22 mouse cellular contexts compared by ENCODE assay signal in the genomic region with DNA sequence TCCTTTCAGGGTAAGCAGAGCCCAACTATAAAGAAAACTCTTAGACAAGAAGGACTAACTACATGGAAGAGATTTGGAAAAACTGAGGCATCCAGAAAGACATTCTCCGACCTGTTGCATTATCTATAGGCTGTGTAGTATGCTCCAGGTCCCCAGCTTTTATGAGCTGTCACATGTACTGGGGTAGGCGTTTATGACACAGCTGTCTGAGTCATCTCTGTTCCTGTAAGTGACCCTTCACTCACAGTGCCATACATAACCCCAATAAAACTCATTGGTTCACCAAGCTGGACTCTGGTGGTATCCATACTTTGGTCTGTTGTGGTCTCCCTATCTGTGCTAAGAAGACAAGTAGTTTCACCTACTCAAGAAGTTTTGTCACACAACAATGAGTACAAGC.
DNase-seq lines count a peak whose midpoint lies in the region; ATAC-seq lines count a peak whose summit lies in the region.
"Had no signal": no experiment of that assay in that cellular context is flagged by ENCODE, and none has a peak within 500 bp of the region (broad histone marks: within the 10 kb centered on the region; RNA-seq: fewer than 3 reads in every experiment).

No protein-coding gene starts in this region.

- peak; percentile 95 for ATAC-seq in intestine, embryonic 16.5 days
- ATAC-seq: activated CD4-positive, CD25-positive, alpha-beta regulatory T cell, adult 4 months; forebrain, embryonic 14.5 days; forebrain, embryonic 16.5 days had no signal

- no peak overlapping the region for H3K27ac ChIP-seq in intestine, embryonic 16.5 days (ENCODE audit: low read length)
- H3K27ac ChIP-seq: embryonic facial prominence, embryonic 13.5 days; embryonic facial prominence, embryonic 15.5 days; forebrain, embryonic 10.5 days; forebrain, embryonic 12.5 days had no signal

- WGBS in intestine, embryonic 16.5 days = 55% methylated on average over 2 of the region's 2 CpGs
- 37% methylated on average over 2 of the region's 2 CpGs for WGBS in large intestine, adult 2 months

- no peaks in the 10 kb centered on the region for H3K27me3 ChIP-seq in intestine, embryonic 16.5 days (replicated peaks; ENCODE audit: control insufficient read depth, insufficient read depth, low read length)
- H3K27me3 ChIP-seq: embryonic facial prominence, embryonic 13.5 days; embryonic facial prominence, embryonic 15.5 days; forebrain, embryonic 12.5 days had no signal

- H3K36me3 ChIP-seq in intestine, embryonic 16.5 days (ENCODE audit: control insufficient read depth, insufficient read depth, low read length) = no peaks in the 10 kb centered on the region

- H3K4me3 ChIP-seq in intestine, embryonic 16.5 days (ENCODE audit: low read length) = no peak overlapping the region
- H3K4me3 ChIP-seq: embryonic facial prominence, embryonic 13.5 days; embryonic facial prominence, embryonic 15.5 days; erythroblast, embryonic 14.5 days; forebrain, embryonic 10.5 days; forebrain, embryonic 12.5 days had no signal

- no peak overlapping the region for H3K9ac ChIP-seq in intestine, embryonic 16.5 days (ENCODE audit: low read depth, low read length)
- H3K9ac ChIP-seq: embryonic facial prominence, embryonic 13.5 days; embryonic facial prominence, embryonic 15.5 days; forebrain, embryonic 12.5 days had no signal

- no peak overlapping the region for H3K4me2 ChIP-seq in intestine, embryonic 16.5 days (ENCODE audit: low read depth, low read length)
- H3K4me2 ChIP-seq: embryonic facial prominence, embryonic 13.5 days; embryonic facial prominence, embryonic 15.5 days; forebrain, embryonic 12.5 days had no signal

- no peaks in the 10 kb centered on the region for H3K9me3 ChIP-seq in intestine, embryonic 16.5 days (ENCODE audit: control insufficient read depth, low read length)
- H3K9me3 ChIP-seq: embryonic facial prominence, embryonic 13.5 days; embryonic facial prominence, embryonic 15.5 days; forebrain, embryonic 10.5 days; forebrain, embryonic 12.5 days had no signal

- DNase-seq in 416B (ENCODE audit: low read depth) = peak; percentile 56
- peak; percentile 33 for DNase-seq in large intestine, adult 2 months (ENCODE audit: low read depth, low spot score)
- DNase-seq in neural tube, embryonic 10.5 days (ENCODE audit: extremely low spot score, low spot score) = no peak
- DNase-seq in spleen, adult 12 weeks (ENCODE audit: low spot score) = no peak
- DNase-seq: adrenal gland, postnatal 10 days; adrenal gland, postnatal 25 days; cerebellum, adult 11 months; cerebellum, adult 18-20 months; cerebellum, adult 8-10 months; cerebellum, adult 9-11 months; cerebellum, postnatal 14 days; cerebellum, postnatal 36 days; embryo, embryonic 11 days had no signal

- no peaks in the 10 kb centered on the region for H3K4me1 ChIP-seq in intestine, embryonic 16.5 days (ENCODE audit: control insufficient read depth, insufficient read depth, low read length)
- H3K4me1 ChIP-seq: embryonic facial prominence, embryonic 13.5 days; embryonic facial prominence, embryonic 15.5 days; forebrain, embryonic 10.5 days; forebrain, embryonic 12.5 days had no signal

Comparison
In these comparisons a context has a peak if more than half of its experiments do, and no peak if none do; other contexts are left out.
1. DNase-seq: peak in 416B (single experiment) and large intestine, adult 2 months (single experiment); none in neural tube, embryonic 10.5 days (single experiment) and spleen, adult 12 weeks (single experiment).